Mouse (Mus musculus) WW6 (cell line): ENCODE results near the gene Arhgap15.
A peak's percentile ranks its signal among the peaks of the same experiment; 100 is the strongest.

ENCODE experiments used
- DNase-seq: peaks from one replicate; pipeline ENCODE4 v3.0.0-alpha.2; 2013; ENCODE audit warnings: low read depth, low spot score

Arhgap15 gene

GRCm38 (mm10) chr2:43923863-43924340, 175.3 kb downstream of the Arhgap15 start:
- no peak for DNase-seq

DNA sequence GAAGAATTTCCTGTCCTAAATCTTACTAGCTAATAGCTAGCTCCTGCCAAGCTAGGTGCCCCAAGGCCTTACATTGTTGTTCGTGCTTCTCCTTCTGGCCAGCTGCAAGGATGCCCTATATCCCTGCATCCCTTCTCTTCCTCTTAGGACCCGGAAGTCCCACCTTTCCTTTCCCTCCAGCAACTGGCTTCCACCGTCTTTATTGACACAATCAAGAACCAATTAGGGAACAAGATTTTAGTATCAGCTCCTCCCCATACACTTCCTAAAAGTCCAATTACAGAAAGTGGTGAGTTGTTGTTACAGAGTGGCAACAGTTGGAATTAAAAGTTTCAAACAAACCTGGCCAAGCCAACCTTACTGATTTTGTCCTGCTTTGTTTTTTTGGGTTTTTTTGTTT, 183.1 kb downstream of the Arhgap15 start:
- DNase-seq: peak; percentile 31

DNA sequence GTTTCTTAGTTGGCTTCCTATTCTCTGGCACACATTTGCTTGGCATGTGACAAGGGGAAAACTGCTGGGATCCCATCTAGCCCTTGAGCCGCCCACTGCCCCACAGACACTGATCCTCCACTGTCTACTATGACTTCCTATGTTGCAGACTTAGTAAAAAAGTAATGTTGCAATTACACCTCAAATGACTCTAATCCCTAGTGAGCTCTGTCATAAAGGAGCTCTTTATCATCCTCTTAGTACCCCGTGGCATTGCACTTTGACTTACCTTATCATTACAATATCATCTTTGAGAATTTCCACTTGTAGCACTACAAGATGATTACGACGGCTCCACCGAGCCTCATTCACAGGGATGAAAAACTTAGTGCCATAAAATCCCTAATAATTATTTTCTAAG, 190.6 kb downstream of the Arhgap15 start:
- DNase-seq: no peak

DNA sequence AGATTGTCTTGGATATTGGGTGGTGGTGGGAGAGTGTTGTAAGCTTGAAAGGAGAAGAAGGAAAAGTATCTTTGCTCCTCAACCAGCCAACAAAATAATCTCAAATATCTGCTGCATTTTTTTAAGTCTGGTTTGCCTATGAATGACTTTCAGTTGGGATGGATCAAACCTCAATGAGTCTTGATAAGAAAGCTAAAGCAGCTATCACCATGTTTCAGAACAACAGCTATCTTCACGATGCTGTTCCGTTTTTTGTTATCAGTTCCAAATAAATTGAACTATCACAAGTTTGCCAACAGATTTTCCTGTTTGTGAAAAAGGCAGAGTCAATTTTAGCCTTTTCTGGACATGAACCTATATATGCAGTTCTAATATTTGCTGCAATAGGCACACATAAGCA, 197.1 kb downstream of the Arhgap15 start:
- DNase-seq: no peak

DNA sequence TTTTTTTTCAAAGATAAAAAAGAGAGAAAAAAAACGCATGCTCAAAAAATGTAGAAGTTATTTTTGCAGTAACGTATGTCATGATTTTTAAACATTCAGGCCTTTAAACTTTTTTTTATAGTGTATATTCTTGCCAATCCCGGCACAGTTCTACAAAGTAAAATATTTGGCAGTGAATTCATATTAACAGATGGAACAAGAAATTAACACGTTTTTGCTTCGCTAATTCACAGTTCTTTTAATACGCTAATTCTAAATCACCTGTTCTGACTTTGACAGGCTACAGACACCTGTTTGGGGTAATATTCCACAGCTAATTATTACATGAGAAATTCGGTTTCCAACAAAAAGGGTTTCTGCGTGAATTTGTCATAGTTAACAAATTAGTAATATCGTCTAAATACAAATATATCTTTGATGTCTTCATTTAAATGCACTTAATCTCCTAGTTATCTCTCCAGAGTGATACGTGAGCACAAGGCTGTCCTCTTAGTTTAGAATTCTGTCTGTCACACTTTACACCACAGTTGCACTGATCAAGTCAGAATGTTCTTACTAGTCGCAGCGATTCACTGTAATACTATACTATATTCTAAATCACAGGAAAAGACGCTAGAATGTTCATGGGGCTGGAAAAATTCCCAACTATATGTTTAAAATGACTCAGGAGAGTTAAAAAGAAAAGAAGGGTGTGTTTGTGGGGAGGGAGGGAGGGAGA, 201.3 kb downstream of the Arhgap15 start:
- no peak for DNase-seq

DNA sequence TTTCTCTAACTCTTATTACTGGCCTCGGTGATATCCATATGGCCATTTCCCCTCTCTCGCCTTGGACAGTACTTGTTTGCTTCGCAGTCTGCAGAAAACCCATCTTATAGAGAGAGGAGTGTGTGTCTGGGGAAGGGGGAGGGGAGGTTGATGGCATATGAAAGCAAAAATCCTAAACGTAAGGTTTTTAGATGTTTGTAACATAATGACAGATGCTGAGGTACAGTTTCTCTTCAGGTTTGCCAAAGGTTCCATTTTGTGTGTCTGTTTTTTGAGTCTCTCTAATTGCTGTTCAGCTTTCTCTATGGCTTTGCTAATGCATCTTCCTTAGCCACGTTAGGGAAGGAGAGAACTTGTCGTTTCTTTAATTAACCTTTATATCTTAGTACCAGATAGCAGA, 202.1 kb downstream of the Arhgap15 start:
- no peak for DNase-seq

DNA sequence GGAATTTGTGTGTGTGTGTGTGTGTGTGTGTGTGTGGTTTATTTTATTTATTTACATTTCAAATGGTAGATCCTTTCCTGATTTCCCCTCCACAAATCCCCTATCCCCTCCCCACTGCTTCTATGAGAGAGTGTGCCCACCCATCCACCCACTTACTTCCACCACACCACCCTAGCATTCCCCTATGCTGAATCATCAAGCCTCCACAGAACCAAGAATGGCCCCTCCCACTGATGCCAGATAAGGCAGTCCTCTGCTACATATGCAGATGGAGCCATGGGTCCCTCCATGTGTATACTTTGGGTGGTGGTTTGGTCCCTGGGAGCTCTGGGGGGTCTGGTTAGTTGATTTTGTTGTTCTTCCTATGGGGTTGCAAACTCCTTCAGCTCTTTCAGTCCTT, 210.6 kb downstream of the Arhgap15 start:
- no peak for DNase-seq

GRCm38 (mm10) chr2:43962466-43962865, 213.8 kb downstream of the Arhgap15 start:
- no peak for DNase-seq

DNA sequence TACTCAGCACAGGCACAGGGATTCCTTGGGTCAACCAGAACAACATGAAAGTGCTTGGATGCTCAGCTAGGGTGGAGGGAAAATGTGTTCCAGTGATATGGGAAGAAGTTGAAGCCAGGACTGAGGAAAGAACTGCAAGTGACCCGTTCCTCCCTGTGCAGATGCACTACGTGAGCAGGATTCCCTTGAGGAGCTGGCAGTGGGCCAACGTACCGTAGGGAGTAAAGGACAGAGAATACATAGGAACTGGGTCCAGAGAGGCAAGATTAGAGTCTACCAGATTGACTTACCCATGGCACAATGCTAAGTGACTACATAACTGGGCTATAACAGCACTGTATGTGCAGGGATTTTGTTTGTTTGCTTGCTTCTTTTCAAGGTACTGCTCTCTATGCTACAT, 220.0 kb downstream of the Arhgap15 start:
- no peak for DNase-seq

DNA sequence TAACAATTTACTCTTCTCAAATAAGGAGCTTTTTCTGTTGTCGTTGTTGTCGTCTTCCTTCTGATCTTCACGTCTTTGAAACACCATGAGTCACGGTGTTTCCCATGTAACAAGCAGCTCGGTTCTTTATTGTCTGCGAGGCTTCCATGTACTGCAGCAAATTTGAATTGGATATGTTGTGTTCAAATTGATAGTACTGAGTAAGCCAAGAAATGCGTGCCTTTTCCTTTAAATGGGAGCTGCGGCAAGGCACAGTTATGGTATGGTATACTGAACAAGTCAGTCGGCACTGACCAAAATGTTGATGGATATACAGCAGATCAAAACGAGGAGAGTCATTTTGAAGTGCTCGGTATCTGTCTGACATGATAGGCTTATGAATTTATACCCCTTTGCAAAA, 229.1 kb downstream of the Arhgap15 start:
- no peak for DNase-seq

DNA sequence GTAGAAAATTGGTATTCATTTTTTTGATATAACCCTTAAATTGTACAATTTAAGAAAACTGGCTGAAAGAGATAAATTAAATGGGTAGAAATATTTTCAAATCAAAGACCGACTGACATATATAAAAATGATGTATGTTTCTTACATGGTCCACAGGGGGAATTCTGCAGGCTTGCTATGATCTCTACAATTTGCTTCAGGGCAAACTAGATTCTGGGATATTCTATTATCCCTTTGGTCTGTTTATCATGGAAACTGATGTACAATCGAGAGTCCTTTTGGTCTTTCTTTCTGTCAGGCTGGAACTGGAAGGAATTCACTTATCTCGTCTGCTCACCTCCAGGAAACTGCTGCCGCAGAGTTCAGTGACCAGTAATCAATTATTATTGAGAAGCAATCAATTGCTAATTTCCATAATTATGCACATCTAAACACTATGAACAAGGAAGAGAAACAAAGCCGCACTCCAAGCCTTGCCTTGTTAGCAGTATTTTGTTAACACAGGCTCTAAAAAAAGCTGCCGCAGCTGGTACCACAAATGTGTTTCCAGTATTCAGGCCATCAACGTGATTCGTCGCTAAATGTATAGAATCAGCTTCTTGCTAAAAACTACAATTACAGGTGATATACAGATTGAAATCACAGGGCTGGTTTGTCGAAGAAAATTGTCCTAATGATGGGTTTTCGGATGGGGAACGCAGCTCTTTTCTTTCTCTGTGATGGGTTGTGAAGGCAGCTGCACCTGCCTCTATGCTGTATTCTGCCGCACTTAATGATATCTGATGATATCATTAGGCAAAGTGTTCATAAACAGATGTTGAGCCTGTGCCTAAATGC, 229.8 kb downstream of the Arhgap15 start:
- no peak for DNase-seq

DNA sequence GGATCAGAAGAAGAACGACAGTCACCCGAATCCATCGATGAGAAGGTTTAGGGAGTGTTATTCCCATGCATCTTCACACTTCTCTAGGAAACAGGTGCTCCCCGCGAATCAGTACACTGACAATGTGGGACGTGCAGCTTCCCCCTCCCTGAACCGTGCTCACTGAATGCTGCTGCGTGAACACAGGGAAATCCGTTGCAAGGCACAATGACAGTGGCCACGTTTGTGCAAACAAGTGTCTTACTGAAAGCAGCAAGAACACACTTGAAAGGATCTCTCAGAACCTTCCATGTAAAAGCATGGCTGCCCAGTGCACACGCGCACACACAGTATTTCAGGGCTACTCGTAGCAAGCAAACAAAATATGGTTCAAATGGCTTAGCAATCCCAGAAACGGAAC, 237.4 kb downstream of the Arhgap15 start:
- DNase-seq: no peak

- no peak for DNase-seq
Measured at GRCm38 (mm10) chr2:43987919-43988318, 239.3 kb downstream of the Arhgap15 start.

- DNase-seq: no peak
Measured at GRCm38 (mm10) chr2:43989850-43990249, 241.2 kb downstream of the Arhgap15 start.

DNA sequence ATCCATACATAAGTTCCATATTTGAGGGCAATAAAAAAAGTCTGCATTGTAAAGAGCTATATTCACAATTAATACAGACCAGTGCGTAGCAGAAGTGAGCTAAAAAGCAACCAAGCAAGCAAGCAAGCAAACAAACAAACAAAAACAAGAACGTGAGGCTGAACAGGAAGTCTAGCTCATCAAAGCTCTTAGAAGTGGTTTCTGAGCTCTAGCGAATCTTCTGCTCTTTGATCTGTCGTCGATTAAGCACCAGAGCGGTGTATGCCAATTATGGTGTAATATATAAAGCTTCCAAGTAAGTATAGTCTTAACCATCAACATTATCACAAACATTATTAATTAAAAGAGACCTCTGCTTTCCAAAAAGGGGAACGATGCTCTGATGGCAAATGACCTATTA, 243.9 kb downstream of the Arhgap15 start:
- no peak for DNase-seq

GRCm38 (mm10) chr2:44002454-44002853, 253.8 kb downstream of the Arhgap15 start:
- no peak for DNase-seq

DNA sequence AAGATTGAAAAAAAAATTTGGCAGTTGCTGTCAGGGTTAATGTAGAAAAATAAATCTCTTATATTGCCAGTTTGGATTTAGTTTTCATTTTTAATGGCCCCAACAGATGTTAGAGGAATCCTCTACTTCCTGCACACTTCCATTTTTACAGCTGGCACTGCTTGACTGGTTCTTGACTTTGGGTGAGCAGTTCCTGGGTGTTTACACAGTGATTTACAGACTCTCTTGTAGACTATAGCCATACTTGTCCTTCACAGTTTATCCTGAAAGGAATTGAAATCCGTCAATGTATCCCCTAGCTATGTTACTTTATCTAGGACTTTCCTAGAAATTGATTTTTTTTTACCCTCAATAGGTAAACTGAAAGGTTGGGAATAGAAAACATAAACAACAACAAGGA, 261.6 kb downstream of the Arhgap15 start:
- no peak for DNase-seq

- DNase-seq: no peak
Measured at GRCm38 (mm10) chr2:44013388-44013787, 264.8 kb downstream of the Arhgap15 start.

DNA sequence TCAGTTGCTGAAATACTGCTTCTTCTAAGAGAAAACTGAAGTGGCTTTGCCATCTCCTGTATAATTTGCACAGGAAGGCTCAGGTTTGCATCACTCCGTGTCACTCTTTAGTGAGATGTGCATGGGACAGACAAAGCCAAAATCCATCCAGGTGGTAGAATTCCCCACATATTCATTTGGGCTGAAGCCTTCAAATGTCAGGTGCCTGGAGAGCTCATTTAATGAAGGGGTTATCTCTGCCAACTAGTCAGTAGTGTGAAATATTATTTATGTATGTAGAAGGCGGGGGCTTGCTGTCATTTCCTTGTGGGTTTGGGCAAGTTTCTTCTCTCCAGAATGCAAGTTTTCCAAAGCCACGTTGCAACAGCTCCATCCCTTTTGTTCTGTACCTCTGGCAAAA, 268.1 kb downstream of the Arhgap15 start:
- no peak for DNase-seq

- no peak for DNase-seq
Measured at GRCm38 (mm10) chr2:44017405-44018026, 268.9 kb downstream of the Arhgap15 start.

DNA sequence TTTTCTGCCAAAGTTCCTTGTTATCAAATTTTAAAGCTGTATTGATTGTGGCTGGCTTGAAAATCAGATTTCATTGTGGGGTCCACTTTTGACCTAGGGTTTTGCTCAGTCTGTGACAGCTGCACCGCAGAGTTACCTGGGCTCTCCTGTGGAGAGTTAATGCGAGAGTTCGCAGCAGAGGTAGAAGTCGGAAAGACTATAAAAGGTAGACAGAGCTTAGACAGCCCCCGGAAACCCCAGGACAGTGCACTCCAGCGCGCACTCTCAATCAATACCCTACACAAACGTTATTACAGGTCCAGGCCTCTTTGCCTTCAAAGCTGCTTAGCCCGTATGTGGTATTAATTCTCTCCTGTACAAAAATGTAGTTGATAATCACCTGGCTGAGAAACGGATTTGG, 269.4 kb downstream of the Arhgap15 start:
- DNase-seq: no peak

- no peak for DNase-seq
Measured at GRCm38 (mm10) chr2:44024704-44025103, 276.1 kb downstream of the Arhgap15 start.
